Mouse (Mus musculus): ENCODE measurements at regions not wholly inside any gene's neighbourhood (a gene's known extent, or its start where the extent isn't known, plus 50 kb on each side); places are given as distances from the start of the nearest gene placed in this dataset.

- TF ChIP-seq CTCF (conservative IDR thresholded peaks at IDR 0.05; ENCODE audit: low read length) (no peak), POU5F1 (IDR thresholded peaks at IDR 0.05; ENCODE audit: borderline replicate concordance, low read length) (no peak)
Observed at GRCm38 (mm10) chr5:73796201-73796600, 145.0 kb downstream of the Spata18 start.

Data from E14TG2a.4 (cell line).